Mouse (Mus musculus) lung, embryonic 16.5 days (tissue): Measurements from ENCODE around the gene Comtd1. TPM values are rescaled to one million over a fixed set of nuclear protein-coding genes. Genes with fewer than 3 reads are reported as not detected.

Experiments
- polyA plus RNA-seq: library from polyadenylated mRNA; unstranded; fragments of >200 nt; fragmentation: Nextera tagmentation; extraction: Ambion mirVana; gene quantifications from 2 replicates; pipeline ENCODE4 v1.2.1, GENCODE M21; 2015

Gene Comtd1
- polyA plus RNA-seq, 1 experiment from 2014 or later = 17.5 TPM

Other genes starting within 250 kb of the Comtd1 start
- gene Dupd1, start 134.4 kb downstream of the Comtd1 start, polyA plus RNA-seq = not detected in 2 replicates
- 7.2 and 8.9 TPM in 2 replicates for gene Samd8, start 98.4 kb downstream of the Comtd1 start, polyA plus RNA-seq
- gene Dusp13, start 97.8 kb downstream of the Comtd1 start, polyA plus RNA-seq = 0.28 and 0.43 TPM in 2 replicates
- 253 and 264 TPM in 2 replicates for gene Vdac2, start 23.7 kb downstream of the Comtd1 start, polyA plus RNA-seq
- gene Zfp503, start 140.6 kb upstream of the Comtd1 start, polyA plus RNA-seq = 14.2 and 17.1 TPM in 2 replicates
- gene Lrmda, start 170.7 kb upstream of the Comtd1 start, polyA plus RNA-seq = 1.2 and 1.3 TPM in 2 replicates